Mouse (Mus musculus): ENCODE measurements around the gene Abcb6.
A peak's percentile ranks its signal among the peaks of the same experiment; 100 is the strongest.

Gene Abcb6

GRCm38 (mm10) chr1:75201236-75201635, 21.0 kb upstream of the Abcb6 start:
- DNase-seq (ENCODE audit: low spot score): no peak

- DNase-seq (ENCODE audit: low spot score): no peak
Measured at GRCm38 (mm10) chr1:75192452-75192851, 12.3 kb upstream of the Abcb6 start.

GRCm38 (mm10) chr1:75191622-75192402, 11.6 kb upstream of the Abcb6 start, which contains the start of the genes Ankzf1 and Atg9a:
TSS of gene Ankzf1 (plus strand) at chr1:75192151.
TSS of gene Atg9a (minus strand) at chr1:75192196.
- DNase-seq (ENCODE audit: low spot score): peak; percentile 79

- DNase-seq (ENCODE audit: low spot score): no peak
Measured at GRCm38 (mm10) chr1:75191258-75191621, 11.0 kb upstream of the Abcb6 start.

- DNase-seq (ENCODE audit: low spot score): no peak
Measured at GRCm38 (mm10) chr1:75190577-75190976, 10.4 kb upstream of the Abcb6 start.

GRCm38 (mm10) chr1:75187914-75188483, 7.8 kb upstream of the Abcb6 start:
- no peak for DNase-seq (ENCODE audit: low spot score)

- DNase-seq (ENCODE audit: low spot score): no peak
Measured at GRCm38 (mm10) chr1:75187126-75187525, 6.9 kb upstream of the Abcb6 start.

- no peak for DNase-seq (ENCODE audit: low spot score)
Measured at GRCm38 (mm10) chr1:75185495-75185894, 5.3 kb upstream of the Abcb6 start.

GRCm38 (mm10) chr1:75182160-75182559, 2.0 kb upstream of the Abcb6 start:
- DNase-seq (ENCODE audit: low spot score): no peak

GRCm38 (mm10) chr1:75181377-75181870, 1.2 kb upstream of the Abcb6 start:
- no peak for DNase-seq (ENCODE audit: low spot score)

GRCm38 (mm10) chr1:75180741-75181140, 549 bp upstream of the Abcb6 start:
- no peak for DNase-seq (ENCODE audit: low spot score)

GRCm38 (mm10) chr1:75179334-75180104, 673 bp downstream of the Abcb6 start:
- no peak for DNase-seq (ENCODE audit: low spot score)

GRCm38 (mm10) chr1:75168472-75169464, 11.4 kb downstream of the Abcb6 start, which contains the start of gene Zfand2b:
TSS of gene Zfand2b (plus strand) at chr1:75168646.
- DNase-seq (ENCODE audit: low spot score): peak; percentile 93

- no peak for DNase-seq (ENCODE audit: low spot score)
Measured at GRCm38 (mm10) chr1:75168093-75168471, 12.1 kb downstream of the Abcb6 start.

- no peak for DNase-seq (ENCODE audit: low spot score)
Measured at GRCm38 (mm10) chr1:75160256-75160617, 20.0 kb downstream of the Abcb6 start.

- DNase-seq (ENCODE audit: low spot score): no peak
Measured at GRCm38 (mm10) chr1:75159540-75160255, 20.5 kb downstream of the Abcb6 start.

GRCm38 (mm10) chr1:75158990-75159389, 21.2 kb downstream of the Abcb6 start:
- DNase-seq (ENCODE audit: low spot score): no peak

- no peak for DNase-seq (ENCODE audit: low spot score)
Measured at GRCm38 (mm10) chr1:75155837-75156236, 24.4 kb downstream of the Abcb6 start.

GRCm38 (mm10) chr1:75148727-75149126, 31.5 kb downstream of the Abcb6 start:
- no peak for DNase-seq (ENCODE audit: low spot score)

- no peak for DNase-seq (ENCODE audit: low spot score)
Measured at GRCm38 (mm10) chr1:75147411-75148135, 32.6 kb downstream of the Abcb6 start.
